Mouse (Mus musculus) kidney, adult 11 months (tissue): ENCODE results near the gene Stk32c.

Experiments
- DNase-seq: peaks from one replicate; pipeline ENCODE4 v3.0.0; 2022

Gene Stk32c

GRCm38 (mm10) chr7:139136906-139137491 is 76.1 kb downstream of the Stk32c start:
- DNase-seq, result no peak

- no peak for DNase-seq
Observed at GRCm38 (mm10) chr7:139135236-139135635, 77.9 kb downstream of the Stk32c start.

GRCm38 (mm10) chr7:139133446-139133845 is 79.7 kb downstream of the Stk32c start:
- DNase-seq, result no peak

- DNase-seq, result no peak
Observed at GRCm38 (mm10) chr7:139131538-139131937, 81.6 kb downstream of the Stk32c start.

- no peak for DNase-seq
Observed at GRCm38 (mm10) chr7:139130361-139130760, 82.7 kb downstream of the Stk32c start.

GRCm38 (mm10) chr7:139128994-139129393 is 84.1 kb downstream of the Stk32c start:
- no peak for DNase-seq

- DNase-seq, result no peak
Observed at GRCm38 (mm10) chr7:139126549-139126948, 86.6 kb downstream of the Stk32c start.

GRCm38 (mm10) chr7:139125881-139126280 is 87.2 kb downstream of the Stk32c start:
- DNase-seq, result no peak

GRCm38 (mm10) chr7:139119775-139120153 is 93.3 kb downstream of the Stk32c start:
- DNase-seq, result no peak

- DNase-seq, result peak; percentile 75
Observed at GRCm38 (mm10) chr7:139119152-139119774, 93.8 kb downstream of the Stk32c start.

- DNase-seq, result no peak
Observed at GRCm38 (mm10) chr7:139107908-139108650, 105.0 kb downstream of the Stk32c start.

- no peak for DNase-seq
Observed at GRCm38 (mm10) chr7:139105705-139106104, 107.4 kb downstream of the Stk32c start.

- DNase-seq, result no peak
Observed at GRCm38 (mm10) chr7:139105076-139105475, 108.0 kb downstream of the Stk32c start.

GRCm38 (mm10) chr7:139103960-139104381 is 109.1 kb downstream of the Stk32c start:
- DNase-seq, result no peak

- no peak for DNase-seq
Observed at GRCm38 (mm10) chr7:139101826-139102225, 111.3 kb downstream of the Stk32c start.

- no peak for DNase-seq
Observed at GRCm38 (mm10) chr7:139101286-139101804, 111.8 kb downstream of the Stk32c start.

- DNase-seq, result no peak
Observed at GRCm38 (mm10) chr7:139100531-139101095, 112.5 kb downstream of the Stk32c start.

- DNase-seq, result no peak
Observed at GRCm38 (mm10) chr7:139096399-139096798, 116.7 kb downstream of the Stk32c start.

- DNase-seq, result no peak
Observed at GRCm38 (mm10) chr7:139095282-139095681, 117.8 kb downstream of the Stk32c start.

GRCm38 (mm10) chr7:139094761-139095160 is 118.3 kb downstream of the Stk32c start:
- no peak for DNase-seq

GRCm38 (mm10) chr7:139093781-139094180 is 119.3 kb downstream of the Stk32c start:
- no peak for DNase-seq

GRCm38 (mm10) chr7:139093124-139093523 is 120.0 kb downstream of the Stk32c start:
- no peak for DNase-seq

GRCm38 (mm10) chr7:139092676-139093075 is 120.4 kb downstream of the Stk32c start:
- no peak for DNase-seq

GRCm38 (mm10) chr7:139091681-139092080 is 121.4 kb downstream of the Stk32c start:
- DNase-seq, result no peak
